Mouse (Mus musculus): ENCODE measurements around the gene 4921504E06Rik.

4921504E06Rik gene

DNA sequence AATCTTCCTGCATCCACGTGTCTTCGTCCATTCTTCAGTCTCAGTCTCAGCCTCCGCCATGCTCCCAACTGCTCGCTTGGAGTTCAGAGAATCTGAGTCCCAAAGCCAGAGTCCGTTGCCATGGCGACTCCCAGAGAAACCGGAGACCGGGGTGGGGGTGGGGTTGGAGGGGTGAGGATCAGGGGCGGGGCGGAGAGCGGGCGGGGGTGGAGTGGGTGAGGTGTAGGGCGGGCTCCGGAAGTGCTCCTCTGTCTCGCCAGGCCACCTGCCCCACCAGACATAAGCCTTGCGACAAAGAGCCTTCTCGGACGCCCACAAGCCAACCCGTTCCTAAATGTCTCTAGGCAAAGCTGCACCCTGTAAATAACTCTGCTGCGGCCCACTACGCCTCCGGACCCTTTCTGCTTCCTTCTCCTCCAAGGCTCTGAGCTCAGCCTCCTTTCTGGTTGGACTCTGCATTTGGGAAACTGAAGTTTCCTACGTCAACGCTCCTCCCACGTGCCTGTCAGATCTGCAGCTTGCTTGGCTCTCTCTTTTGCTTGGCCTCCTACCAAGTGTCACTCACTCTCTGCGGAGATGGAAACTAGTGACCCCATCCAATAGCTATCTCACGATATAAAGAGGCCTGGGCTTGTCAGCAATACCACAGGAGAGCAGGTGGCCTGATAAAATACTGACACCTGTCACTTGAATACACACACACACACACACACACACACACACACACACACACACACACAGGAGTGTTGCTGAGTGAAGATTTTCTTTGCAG lies at the start of gene 4921504E06Rik:
TSS of gene 4921504E06Rik (minus strand) at position 94 of the 772 bp plus-strand sequence.
- no peak for DNase-seq (ENCODE audit: low spot score)

DNA sequence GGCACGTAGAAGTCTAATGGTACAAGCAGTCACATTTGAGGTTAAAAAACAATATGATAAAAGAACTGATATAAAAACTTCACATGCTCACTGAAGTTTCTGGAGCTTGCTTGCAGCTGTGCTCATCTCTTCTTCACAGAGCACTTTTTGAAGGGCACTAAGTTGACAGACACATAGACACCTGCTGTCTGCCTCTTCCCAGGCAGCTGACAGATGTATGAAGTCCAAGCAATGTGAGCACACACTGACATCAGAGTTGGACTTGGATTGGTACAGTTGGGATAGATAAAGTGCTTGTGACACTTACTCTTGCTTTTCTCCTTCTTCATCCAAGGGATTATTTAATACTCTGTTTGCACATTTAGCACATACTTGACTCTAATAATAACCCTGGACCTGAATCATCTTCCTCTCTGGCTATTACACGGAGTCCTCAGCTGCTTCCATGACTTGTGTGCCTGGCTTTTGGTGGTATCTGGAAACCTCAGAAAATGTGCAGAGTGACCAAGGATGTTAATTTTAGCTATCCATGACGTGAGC lies 47.7 kb upstream of the 4921504E06Rik start:
- no peak for DNase-seq (ENCODE audit: low spot score)

GRCm38 (mm10) chr2:19600860-19601259 lies 47.1 kb upstream of the 4921504E06Rik start:
- no peak for DNase-seq (ENCODE audit: low spot score)

DNA sequence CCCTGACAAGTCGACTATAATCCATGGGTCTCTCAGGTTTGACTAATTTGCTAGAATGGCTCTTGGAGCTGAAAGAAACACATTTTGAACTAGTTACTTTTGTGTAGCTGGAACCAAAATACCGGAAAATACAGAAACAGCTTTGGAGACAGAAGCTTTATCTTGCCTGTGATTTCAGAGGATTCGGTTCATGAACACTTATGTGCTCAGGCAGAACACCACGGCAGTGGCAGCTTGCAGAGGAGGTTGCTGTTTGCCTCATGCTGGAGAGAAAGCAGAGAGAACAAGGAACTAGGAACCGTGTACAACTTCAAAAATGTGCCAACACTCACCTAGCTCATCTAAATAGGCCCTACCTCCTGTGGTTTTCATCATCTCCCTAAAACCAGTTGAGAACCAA lies 46.1 kb upstream of the 4921504E06Rik start:
- no peak for DNase-seq (ENCODE audit: low spot score)

GRCm38 (mm10) chr2:19596988-19597387 lies 43.3 kb upstream of the 4921504E06Rik start:
- DNase-seq (ENCODE audit: low spot score), result no peak

GRCm38 (mm10) chr2:19596426-19596825 lies 42.7 kb upstream of the 4921504E06Rik start:
- no peak for DNase-seq (ENCODE audit: low spot score)

GRCm38 (mm10) chr2:19594856-19595255 lies 41.1 kb upstream of the 4921504E06Rik start:
- DNase-seq (ENCODE audit: low spot score), result no peak

GRCm38 (mm10) chr2:19579846-19580245 lies 26.1 kb upstream of the 4921504E06Rik start:
- no peak for DNase-seq (ENCODE audit: low spot score)

- DNase-seq (ENCODE audit: low spot score), result no peak
These were observed 25.5 kb upstream of the 4921504E06Rik start for GRCm38 (mm10) chr2:19579180-19579579.

GRCm38 (mm10) chr2:19562114-19562829 lies 8.6 kb upstream of the 4921504E06Rik start:
- DNase-seq (ENCODE audit: low spot score), result no peak

GRCm38 (mm10) chr2:19560654-19561053 lies 6.9 kb upstream of the 4921504E06Rik start:
- DNase-seq (ENCODE audit: low spot score), result no peak

DNA sequence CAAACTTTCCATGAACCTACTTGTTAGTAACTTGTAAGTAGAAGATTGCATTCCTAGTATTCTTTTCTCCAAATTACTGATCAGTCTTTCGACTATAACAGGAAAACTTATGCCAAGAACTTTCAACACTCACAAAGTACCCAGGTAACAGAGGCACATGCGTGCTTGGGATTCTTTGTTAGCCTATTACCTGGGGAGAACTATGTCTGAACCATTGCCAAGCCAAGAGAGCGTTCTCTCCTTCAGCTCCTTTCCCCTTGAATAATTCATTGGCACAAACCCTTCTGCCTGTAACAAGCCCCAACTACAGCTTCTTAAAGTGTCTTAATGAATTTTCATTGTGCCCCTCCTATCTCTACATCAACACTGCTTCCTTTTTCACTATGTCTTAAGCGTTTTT lies 6.4 kb upstream of the 4921504E06Rik start:
- DNase-seq (ENCODE audit: low spot score), result no peak

GRCm38 (mm10) chr2:19551396-19551795 lies 2.3 kb downstream of the 4921504E06Rik start:
- DNase-seq (ENCODE audit: low spot score), result no peak

- no peak for DNase-seq (ENCODE audit: low spot score)
These were observed 12.8 kb downstream of the 4921504E06Rik start for GRCm38 (mm10) chr2:19540906-19541305.

- DNase-seq (ENCODE audit: low spot score), result no peak
These were observed 24.3 kb downstream of the 4921504E06Rik start for GRCm38 (mm10) chr2:19529428-19529827.

GRCm38 (mm10) chr2:19528797-19529196 lies 24.9 kb downstream of the 4921504E06Rik start:
- DNase-seq (ENCODE audit: low spot score), result no peak

DNA sequence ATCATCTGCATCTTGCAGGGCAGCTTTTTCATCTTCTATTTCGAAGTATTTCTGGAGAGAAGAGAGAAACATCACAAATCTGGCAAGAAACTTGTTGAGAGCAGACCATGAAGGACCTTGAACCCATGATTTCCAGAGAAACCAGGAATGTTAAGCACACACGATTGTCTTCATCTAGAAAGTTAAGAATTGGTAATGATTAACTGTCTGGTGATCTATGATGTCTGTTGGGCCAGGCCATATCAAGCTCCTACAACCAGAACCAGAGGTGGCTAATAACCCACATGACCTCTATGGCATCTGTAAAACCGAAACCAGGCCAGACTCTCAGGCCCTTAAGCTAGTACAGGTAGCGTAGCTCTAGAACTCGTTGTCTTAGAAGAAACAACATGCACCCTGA lies 29.6 kb downstream of the 4921504E06Rik start:
- DNase-seq (ENCODE audit: low spot score), result no peak

DNA sequence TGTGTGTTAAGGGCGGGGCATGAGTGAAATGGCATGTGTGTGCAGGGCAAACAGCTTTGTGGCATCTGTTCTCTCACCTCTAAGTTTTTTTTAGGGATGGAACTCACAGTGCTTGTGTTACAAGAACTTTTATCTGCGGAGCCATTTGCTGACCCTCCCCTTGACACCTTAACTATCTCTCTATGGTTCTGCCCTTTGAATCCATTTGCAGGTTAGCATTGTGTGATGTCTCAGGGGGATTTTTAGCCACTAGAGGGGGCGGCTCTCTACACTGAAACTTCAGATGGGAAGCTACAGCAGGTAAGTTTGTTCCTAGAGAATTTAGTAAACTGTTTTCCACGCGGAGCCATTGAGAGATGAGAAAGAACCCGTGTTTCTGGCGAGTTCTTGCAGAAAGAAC lies 32.1 kb downstream of the 4921504E06Rik start:
- no peak for DNase-seq (ENCODE audit: low spot score)

GRCm38 (mm10) chr2:19520617-19521016 lies 33.1 kb downstream of the 4921504E06Rik start:
- no peak for DNase-seq (ENCODE audit: low spot score)

GRCm38 (mm10) chr2:19519768-19520167 lies 33.9 kb downstream of the 4921504E06Rik start:
- DNase-seq (ENCODE audit: low spot score), result no peak

DNA sequence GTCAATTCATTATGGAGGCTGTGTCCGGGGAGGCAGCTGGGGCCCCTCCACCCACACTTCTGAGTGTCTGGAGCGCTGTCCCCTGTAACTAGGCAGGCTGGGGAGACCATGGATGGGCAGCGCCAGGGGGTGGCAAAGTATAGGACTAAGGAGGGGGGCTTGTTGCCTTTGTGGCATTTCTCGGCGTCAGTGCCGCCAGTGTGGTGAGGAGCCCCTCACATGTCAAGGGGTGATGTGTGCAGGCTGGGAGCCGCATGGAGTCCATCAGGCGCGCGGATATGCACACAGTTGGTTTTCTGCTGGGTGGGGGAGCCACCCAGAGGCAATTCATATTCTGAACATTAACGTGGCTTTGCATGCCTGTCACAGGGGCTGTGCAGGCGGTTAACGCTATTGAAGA lies 35.8 kb downstream of the 4921504E06Rik start:
- no peak for DNase-seq (ENCODE audit: low spot score)

DNA sequence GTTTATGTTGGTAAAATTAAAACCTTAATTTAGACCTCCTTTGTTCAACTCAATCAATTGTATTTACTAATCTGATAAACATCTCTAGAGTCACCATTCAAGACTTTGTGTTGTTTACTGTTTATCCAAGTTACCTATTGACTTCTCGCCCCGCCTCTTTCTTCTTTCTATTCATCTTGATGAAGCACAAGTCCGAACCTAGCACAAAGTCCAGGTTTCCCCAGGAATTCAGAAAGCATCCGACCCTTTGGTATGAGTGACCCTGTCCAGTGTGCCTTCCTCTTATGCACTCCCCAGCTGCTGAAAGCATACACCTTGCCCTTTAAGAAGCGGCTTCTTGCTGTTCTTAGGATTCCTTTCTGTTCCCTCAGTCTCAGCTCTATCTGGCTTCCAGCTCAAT lies 41.3 kb downstream of the 4921504E06Rik start:
- no peak for DNase-seq (ENCODE audit: low spot score)

DNA sequence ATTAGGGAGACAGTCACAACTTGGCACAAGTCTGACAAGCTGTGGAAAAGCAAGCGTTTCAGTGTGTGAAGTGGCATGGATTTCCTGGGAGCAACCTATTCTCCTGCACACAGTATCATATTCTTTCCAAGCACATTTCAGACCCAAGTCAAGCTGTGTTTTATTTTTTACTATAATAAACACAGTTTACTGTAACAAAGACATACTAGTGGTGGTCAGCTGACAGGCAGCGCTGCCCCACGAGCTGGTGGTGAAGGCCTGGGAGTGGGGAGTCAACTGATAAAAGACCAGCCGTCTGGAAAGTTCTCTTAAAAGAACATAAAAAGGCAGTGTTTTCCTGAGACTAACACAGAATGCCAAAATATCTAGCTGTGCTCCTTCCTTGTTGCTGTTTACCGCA lies 42.7 kb downstream of the 4921504E06Rik start:
- DNase-seq (ENCODE audit: low spot score), result no peak
